Mouse (Mus musculus) kidney, postnatal 0 days (tissue): Measurements from ENCODE around the gene Cyb5r2. TPM values are rescaled to one million over a fixed set of nuclear protein-coding genes. Genes with fewer than 3 reads are reported as not detected.

ENCODE experiments used
- ATAC-seq: fragments of 200-750 bp; cut with Nextera tagmentation; replicated peaks from 2 replicates; pipeline ENCODE4 v1.8.0; 2017; ENCODE audit warnings: low read depth, moderate number of reproducible peaks, moderate TSS enrichment, moderate library complexity; ENCODE audit not compliant: low FRiP score
- DNase-seq: peaks from one replicate; pipeline ENCODE4 v3.0.0-alpha.2; 2016; ENCODE audit warnings: low spot score
- H3K27ac ChIP-seq: fragments of 300-500 bp; sonication (generic); 2 replicates; pipeline ENCODE4 v1.5.1; 2014; ENCODE audit warnings: mild to moderate bottlenecking
- H3K27me3 ChIP-seq: fragments of 300-500 bp; sonication (generic); 2 replicates; pipeline ENCODE4 v1.6.1; 2014; ENCODE audit warnings: low read length, mixed read lengths; ENCODE audit not compliant: insufficient read depth
- H3K36me3 ChIP-seq: fragments of 300-500 bp; sonication (generic); 2 replicates; pipeline ENCODE4 v1.6.1; 2014; ENCODE audit warnings: low read length, mixed read lengths; ENCODE audit not compliant: insufficient read depth
- H3K4me1 ChIP-seq: fragments of 300-500 bp; sonication (generic); replicated peaks from 2 replicates; pipeline ENCODE4 v1.6.1; 2014; ENCODE audit warnings: antibody characterized with exemption, low read length, mixed read lengths; ENCODE audit not compliant: insufficient read depth
- H3K4me2 ChIP-seq: fragments of 300-500 bp; sonication (generic); 2 replicates; pipeline ENCODE4 v1.6.1; 2014; ENCODE audit warnings: mild to moderate bottlenecking, low read length, moderate library complexity, mixed read lengths
- H3K4me3 ChIP-seq: fragments of 300-500 bp; sonication (generic); replicated peaks from 2 replicates; pipeline ENCODE4 v1.5.1; 2014; ENCODE audit warnings: low read depth, low read length
- H3K9ac ChIP-seq: fragments of 300-500 bp; sonication (generic); 2 replicates; pipeline ENCODE4 v1.6.1; 2014; ENCODE audit warnings: low read depth, low read length
- H3K9me3 ChIP-seq: fragments of 300-500 bp; sonication (generic); replicated peaks from 2 replicates; pipeline ENCODE4 v1.6.1; 2016; ENCODE audit warnings: low read length, inconsistent platforms, mixed read lengths
- CTCF ChIP-seq: IDR thresholded peaks from 2 replicates; pipeline ENCODE4 v1.5.1; 2016; ENCODE audit warnings: antibody characterized with exemption, low read depth, mild to moderate bottlenecking, moderate library complexity
- WGBS: fragments of 180-500 bp; shearing (Covaris S2); extraction: QIAGEN DNeasy Blood & Tissue Kit; methylation state at CpG from one replicate; pipeline ENCODE4 v1.1.7; 2014; 5-methylcytosine and 5-hydroxymethylcytosine counted together
- polyA plus RNA-seq: library from polyadenylated mRNA; unstranded; fragments of >200 nt; fragmentation: Nextera tagmentation; extraction: Ambion mirVana; gene quantifications from 2 replicates; pipeline ENCODE4 v1.2.1, GENCODE M21; 2015

Cyb5r2 gene
- polyA plus RNA-seq: 0.21 and 0.22 TPM in 2 replicates

DNA sequence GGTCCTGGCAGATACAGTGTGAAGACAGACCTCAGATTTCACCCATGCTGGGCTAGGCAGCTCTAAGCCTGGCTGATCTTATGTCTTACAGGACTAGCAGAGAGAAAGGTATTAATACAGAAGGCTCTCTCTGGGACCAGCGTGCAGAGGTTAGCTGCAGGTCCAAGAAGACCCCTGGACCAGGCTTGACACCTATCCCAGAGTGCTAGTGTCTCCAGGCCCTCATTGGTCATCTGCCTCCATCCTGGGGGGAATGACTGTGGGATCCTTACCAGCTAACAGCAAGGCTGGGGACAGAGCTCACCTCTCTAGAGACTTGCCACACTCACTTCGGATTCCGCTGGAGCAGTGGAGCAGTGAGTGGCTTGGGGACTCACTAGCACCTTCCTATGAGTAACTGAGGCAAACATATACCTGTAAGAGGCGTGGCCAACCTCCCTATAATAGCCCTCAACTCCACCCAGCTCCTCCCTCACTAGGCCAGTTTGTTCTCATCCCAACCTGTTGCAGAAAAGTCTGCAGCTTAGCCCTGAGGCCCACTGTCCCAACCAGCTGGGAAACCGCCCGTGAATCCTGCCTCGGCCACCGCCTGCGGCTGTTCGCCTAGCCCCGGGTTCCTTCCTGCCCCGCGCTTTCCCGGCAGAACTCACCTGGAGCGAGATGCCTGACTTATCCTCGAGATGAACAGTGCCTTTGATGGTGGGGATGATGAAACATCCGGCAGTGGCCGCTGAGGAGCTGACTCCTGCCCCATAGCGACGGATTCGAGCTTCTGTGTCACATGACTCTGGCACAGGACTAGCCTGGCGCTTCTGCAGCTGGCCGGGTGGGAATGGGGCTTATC, at the start of gene Cyb5r2:
Gene Cyb5r2, minus strand, starts transcription at position 725 of the 844 bp plus-strand sequence.
- Histone ChIP-seq H3K36me3 (no peaks in the 10 kb centered on the region), H3K27me3 (no peaks in the 10 kb centered on the region), H3K4me1 (no peaks in the 10 kb centered on the region), H3K4me3 (no peak within 1 kb of the TSS; the same call in 1 of the 2 replicates), H3K9ac (no peak within 1 kb of the TSS), H3K9me3 (no peaks in the 10 kb centered on the region), H3K4me2 (peak within 1 kb of the TSS; percentile 43), H3K27ac (no peak within 1 kb of the TSS)
- WGBS: 13% methylated on average over 23 of the region's 23 CpGs
- DNase-seq: peak; percentile 33
- peak; percentile 32; the same call in 1 of the 2 replicates for TF ChIP-seq CTCF
- peak; percentile 76; the same call in 1 of the 2 replicates for ATAC-seq

GRCm38 (mm10) chr7:107802138-107802537, 44.3 kb upstream of the Cyb5r2 start:
- Histone ChIP-seq H3K9me3 (no peaks in the 10 kb centered on the region), H3K27me3 (no peaks in the 10 kb centered on the region), H3K27ac (no peak overlapping the region), H3K4me2 (no peak overlapping the region), H3K4me1 (no peaks in the 10 kb centered on the region), H3K36me3 (no peaks in the 10 kb centered on the region), H3K9ac (no peak overlapping the region), H3K4me3 (no peak overlapping the region)
- TF ChIP-seq CTCF: no peak
- no peak for ATAC-seq
- WGBS: 48% methylated on average over 3 of the region's 3 CpGs
- DNase-seq: no peak

DNA sequence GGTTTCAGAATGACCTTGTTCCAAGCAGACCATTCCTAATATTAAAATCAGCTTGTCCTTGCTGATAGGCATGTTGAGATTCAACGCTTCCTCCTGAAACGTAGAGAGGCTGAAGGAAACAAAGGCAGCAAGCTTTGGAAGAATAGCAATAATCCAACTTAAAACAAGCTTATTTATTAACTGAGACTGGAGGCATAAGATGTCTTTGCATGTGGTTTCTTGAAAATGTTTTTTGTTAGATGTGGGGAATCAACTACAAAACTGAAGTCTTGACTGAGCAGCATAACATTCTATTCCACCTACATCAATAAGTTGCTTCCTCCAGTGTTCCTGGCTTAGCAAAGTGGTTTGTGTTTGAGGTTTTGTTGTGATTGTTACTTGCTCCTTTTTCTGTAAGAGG, 43.3 kb upstream of the Cyb5r2 start, which contains the start of gene Ovch2:
Gene Ovch2, minus strand, starts transcription at position 101 of the 400 bp plus-strand sequence.
- Histone ChIP-seq H3K27ac (no peak within 1 kb of the TSS), H3K4me2 (no peak within 1 kb of the TSS), H3K4me1 (no peaks in the 10 kb centered on the region), H3K4me3 (no peak within 1 kb of the TSS), H3K27me3 (no peaks in the 10 kb centered on the region), H3K9me3 (no peaks in the 10 kb centered on the region), H3K9ac (no peak within 1 kb of the TSS), H3K36me3 (no peaks in the 10 kb centered on the region)
- no peak for TF ChIP-seq CTCF
- no peak for ATAC-seq
- no peak for DNase-seq
- 85% methylated on average over 2 of the region's 2 CpGs for WGBS

DNA sequence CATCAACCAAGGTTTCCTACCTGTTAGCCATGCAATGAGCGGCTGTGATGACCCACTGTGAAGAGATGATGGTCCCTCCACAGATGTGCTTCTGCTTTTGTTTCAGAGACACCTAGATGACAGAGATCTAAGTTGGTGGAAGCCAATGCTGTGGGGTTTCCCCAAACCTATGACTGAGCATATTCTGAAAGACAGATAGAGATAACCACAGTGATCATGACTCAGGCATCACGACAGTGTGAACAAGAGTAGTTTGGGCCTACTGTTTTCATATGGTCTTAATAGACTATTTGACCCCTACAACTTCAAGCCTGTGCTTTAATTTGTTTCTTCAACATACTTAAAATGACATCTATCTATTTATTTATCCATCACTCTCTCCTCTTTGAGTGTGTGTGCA, 38.7 kb upstream of the Cyb5r2 start:
- Histone ChIP-seq H3K9me3 (no peaks in the 10 kb centered on the region), H3K4me2 (no peak overlapping the region), H3K27me3 (no peaks in the 10 kb centered on the region), H3K36me3 (no peaks in the 10 kb centered on the region), H3K4me3 (no peak overlapping the region), H3K27ac (no peak overlapping the region), H3K9ac (no peak overlapping the region), H3K4me1 (no peaks in the 10 kb centered on the region)
- no peak for ATAC-seq
- TF ChIP-seq CTCF: no peak
- DNase-seq: no peak
- 77% methylated on average over 2 of the region's 2 CpGs for WGBS

- Histone ChIP-seq H3K9ac (no peak overlapping the region), H3K36me3 (no peaks in the 10 kb centered on the region), H3K9me3 (no peaks in the 10 kb centered on the region), H3K4me3 (no peak overlapping the region), H3K27ac (no peak overlapping the region), H3K4me1 (no peaks in the 10 kb centered on the region), H3K4me2 (no peak overlapping the region), H3K27me3 (no peaks in the 10 kb centered on the region)
- ATAC-seq (no peak), DNase-seq (peak; percentile 52)
- WGBS: 59% methylated on average over 3 of the region's 3 CpGs
- TF ChIP-seq CTCF: peak; percentile 79
Measured at GRCm38 (mm10) chr7:107787977-107788620, 30.3 kb upstream of the Cyb5r2 start.

GRCm38 (mm10) chr7:107779611-107780010, 21.8 kb upstream of the Cyb5r2 start:
- ATAC-seq (no peak), DNase-seq (peak; percentile 47)
- H3K9me3 ChIP-seq: no peaks in the 10 kb centered on the region
- no peaks in the 10 kb centered on the region for H3K36me3 ChIP-seq
- H3K27me3 ChIP-seq: no peaks in the 10 kb centered on the region
- no peak overlapping the region for H3K4me3 ChIP-seq
- no peak overlapping the region for H3K9ac ChIP-seq
- no peak overlapping the region for H3K4me2 ChIP-seq
- 47% methylated on average over 4 of the region's 4 CpGs for WGBS
- no peak overlapping the region for H3K27ac ChIP-seq
- peak; percentile 77 for TF ChIP-seq CTCF
- no peaks in the 10 kb centered on the region for H3K4me1 ChIP-seq
